13 mouse cellular contexts compared by ENCODE assay signal in the genomic region with DNA sequence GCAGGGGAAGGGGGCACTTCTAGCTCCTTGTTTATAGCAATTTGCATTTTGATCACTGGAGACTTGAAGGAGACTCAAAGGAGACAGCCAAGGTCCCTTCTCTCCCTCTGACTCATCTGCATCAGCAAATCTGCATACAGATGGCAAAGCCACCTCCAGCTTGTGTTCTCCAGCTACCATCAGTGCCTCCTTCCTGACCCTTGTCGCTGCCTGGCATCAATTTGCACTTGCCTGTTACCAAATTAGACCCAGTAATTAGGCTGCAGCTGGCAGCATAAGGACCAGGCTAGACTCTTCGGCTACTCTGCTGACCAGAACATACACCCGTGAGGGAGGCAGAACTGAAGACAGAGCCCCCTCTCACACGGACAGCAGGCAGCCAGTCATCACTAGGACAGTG.
DNase-seq lines count a peak whose midpoint lies in the region; ATAC-seq and TF ChIP-seq lines count a peak whose summit lies in the region.
"Had no signal": no experiment of that assay in that cellular context is flagged by ENCODE, and none has a peak within 500 bp of the region (broad histone marks: within the 10 kb centered on the region; RNA-seq: fewer than 3 reads in every experiment).

No protein-coding gene starts in this region.

- H3K27ac ChIP-seq in forebrain, embryonic 14.5 days (ENCODE audit: low read depth, low read length) = peak overlapping the region; percentile 58; the same call in 1 of the 2 replicates
- no peak overlapping the region for H3K27ac ChIP-seq in midbrain, postnatal 0 days (ENCODE audit: low read depth, low read length)
- H3K27ac ChIP-seq: embryonic facial prominence, embryonic 12.5 days had no signal

- ATAC-seq in forebrain, embryonic 14.5 days = peak; percentile 78
- no peak for ATAC-seq in midbrain, postnatal 0 days (ENCODE audit: low FRiP score)

- H3K4me1 ChIP-seq in forebrain, embryonic 14.5 days (ENCODE audit: control insufficient read depth, insufficient read depth, low read length) = peaks cover 12% of the 10 kb centered on the region
- peaks cover 5% of the 10 kb centered on the region; the same call in 1 of the 2 replicates for H3K4me1 ChIP-seq in midbrain, postnatal 0 days (ENCODE audit: insufficient read depth, low read length)
- H3K4me1 ChIP-seq: megakaryocyte, embryonic 14.5 days had no signal

- H3K4me2 ChIP-seq in forebrain, embryonic 14.5 days (ENCODE audit: low read length) = no peak overlapping the region
- no peak overlapping the region for H3K4me2 ChIP-seq in midbrain, postnatal 0 days (ENCODE audit: low read depth, low read length, poor library complexity, severe bottlenecking)
- H3K4me2 ChIP-seq: embryonic facial prominence, embryonic 12.5 days; heart, embryonic 11.5 days; lung, embryonic 14.5 days had no signal

- no peak overlapping the region for H3K9ac ChIP-seq in forebrain, embryonic 14.5 days (ENCODE audit: low read length)
- H3K9ac ChIP-seq in midbrain, postnatal 0 days (replicated peaks; ENCODE audit: low read length, poor library complexity, severe bottlenecking) = no peak overlapping the region
- H3K9ac ChIP-seq: embryonic facial prominence, embryonic 12.5 days; lung, embryonic 14.5 days had no signal

- H3K27me3 ChIP-seq in forebrain, embryonic 14.5 days (replicated peaks; ENCODE audit: control insufficient read depth, insufficient read depth, low read length) = no peaks in the 10 kb centered on the region
- H3K27me3 ChIP-seq in midbrain, postnatal 0 days (ENCODE audit: insufficient read depth, low read length) = no peaks in the 10 kb centered on the region
- H3K27me3 ChIP-seq: embryonic facial prominence, embryonic 12.5 days had no signal

- intact Hi-C loops in left cerebral cortex, postnatal 25 days (cut with DNase I) = no loop called here

- no peaks in the 10 kb centered on the region for H3K36me3 ChIP-seq in forebrain, embryonic 14.5 days (ENCODE audit: control insufficient read depth, insufficient read depth, low read length)
- H3K36me3 ChIP-seq in midbrain, postnatal 0 days (ENCODE audit: insufficient read depth, low read length) = no peaks in the 10 kb centered on the region
- H3K36me3 ChIP-seq: embryonic facial prominence, embryonic 12.5 days had no signal

- H3K4me3 ChIP-seq in forebrain, embryonic 14.5 days (ENCODE audit: low read depth, low read length) = no peak overlapping the region
- no peak overlapping the region for H3K4me3 ChIP-seq in midbrain, postnatal 0 days (ENCODE audit: low read depth, low read length)
- H3K4me3 ChIP-seq: embryonic facial prominence, embryonic 12.5 days; megakaryocyte, embryonic 14.5 days had no signal

- 34% methylated on average over 4 of the region's 4 CpGs for WGBS in forebrain, embryonic 14.5 days
- 38% methylated on average over 4 of the region's 4 CpGs for WGBS in midbrain, postnatal 0 days

- TF ChIP-seq CTCF in midbrain, postnatal 0 days (IDR thresholded peaks at IDR 0.05) = no peak

- peak; percentile 11 to 54 for DNase-seq in left cerebral cortex, postnatal 25 days (ENCODE audit: low spot score in 2 of 2)
- no peak for DNase-seq in left cerebral cortex, adult 11 months (ENCODE audit: low spot score)
- peak; percentile 79 for DNase-seq in brain, adult 2 months (ENCODE audit: low read depth, low spot score)
- peak; percentile 68 for DNase-seq in forebrain, embryonic 14.5 days (ENCODE audit: low spot score)
- peak; percentile 48 for DNase-seq in midbrain, postnatal 0 days (ENCODE audit: low spot score)
- DNase-seq in cerebellum, adult 11 months = no peak
- DNase-seq in spleen, adult 18-20 months = no peak
- DNase-seq: kidney, postnatal 14 days; lung, embryonic 14.5 days; thymus, postnatal 25 days had no signal

- H3K9me3 ChIP-seq in forebrain, embryonic 14.5 days (replicated peaks; ENCODE audit: control insufficient read depth, low read length) = no peaks in the 10 kb centered on the region
- no peaks in the 10 kb centered on the region for H3K9me3 ChIP-seq in midbrain, postnatal 0 days (ENCODE audit: low read length)
- H3K9me3 ChIP-seq: embryonic facial prominence, embryonic 12.5 days; megakaryocyte, embryonic 14.5 days had no signal

Comparison
In these comparisons a context has a peak if more than half of its experiments do, and no peak if none do; other contexts are left out.
1. DNase-seq: peak in left cerebral cortex, postnatal 25 days (2 of 2), brain, adult 2 months (single experiment), forebrain, embryonic 14.5 days (single experiment) and midbrain, postnatal 0 days (single experiment); none in left cerebral cortex, adult 11 months (single experiment), cerebellum, adult 11 months (single experiment) and spleen, adult 18-20 months (0 of 2).